Mouse (Mus musculus) inflammation-experienced regulatory T-cells, adult 6 months (primary cell): ENCODE data around the gene 4933405L10Rik. TPM values are rescaled to one million over a fixed set of nuclear protein-coding genes. Genes with fewer than 3 reads are reported as not detected.

Source experiments
- ATAC-seq: one replicate; pipeline ENCODE4 v1.8.0; 2017
- polyA plus RNA-seq, 3 experiments: library from polyadenylated mRNA; unstranded; fragments of 100-300 nt; shearing (Covaris generic); gene quantifications; one replicate each; pipeline ENCODE4 v1.2.1; 2017

The 4933405L10Rik gene
- not detected for polyA plus RNA-seq

GRCm38 (mm10) chr8:105707498-105708403 is at the start of gene 4933405L10Rik, which contains the start of gene Enkd1:
4933405L10Rik (plus strand) TSS chr8:105707655.
Enkd1 (minus strand) TSS chr8:105708210.
- peak; percentile 99 for ATAC-seq

DNA sequence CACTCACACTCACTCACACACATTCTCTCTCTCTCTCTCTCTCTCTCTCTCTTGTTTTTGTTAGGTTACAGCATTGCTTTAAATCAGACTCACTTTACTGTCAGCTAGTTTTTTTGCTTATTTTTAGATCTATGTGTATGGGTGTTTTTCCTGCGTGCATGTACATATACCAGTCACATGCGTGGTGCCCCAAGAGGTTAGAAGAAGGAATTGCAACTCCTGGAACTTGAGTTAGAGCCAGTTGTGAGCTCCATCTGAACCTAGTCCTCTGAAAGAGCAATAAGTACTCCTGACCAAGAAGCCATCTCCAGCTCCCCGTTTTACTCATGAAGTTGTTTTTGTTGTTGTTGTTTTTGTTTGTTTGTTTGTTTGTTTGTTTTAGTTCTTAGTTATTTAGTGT is 46.3 kb upstream of the 4933405L10Rik start:
- peak; percentile 74 for ATAC-seq

DNA sequence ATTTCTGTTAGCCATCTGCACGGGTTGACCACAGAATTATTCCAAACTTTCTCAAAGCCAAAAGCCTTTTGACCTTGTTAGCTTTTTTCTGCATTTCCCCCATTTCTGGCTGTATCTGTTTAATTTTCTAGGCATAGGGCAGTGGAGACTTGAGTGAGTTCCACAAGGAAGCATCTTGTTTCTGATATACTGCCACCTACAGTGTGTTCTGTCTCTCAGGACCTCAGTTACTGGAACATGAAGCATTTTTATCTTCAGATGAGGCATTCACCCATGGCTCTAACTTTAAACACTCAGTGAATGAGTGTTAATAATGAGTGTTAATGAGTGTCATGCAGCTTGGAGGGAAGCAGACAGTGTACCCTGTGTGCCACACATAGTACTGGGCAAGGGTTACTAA is 29.6 kb upstream of the 4933405L10Rik start:
- ATAC-seq = no peak

- no peak for ATAC-seq
These were observed 22.1 kb upstream of the 4933405L10Rik start for GRCm38 (mm10) chr8:105685325-105685724.

DNA sequence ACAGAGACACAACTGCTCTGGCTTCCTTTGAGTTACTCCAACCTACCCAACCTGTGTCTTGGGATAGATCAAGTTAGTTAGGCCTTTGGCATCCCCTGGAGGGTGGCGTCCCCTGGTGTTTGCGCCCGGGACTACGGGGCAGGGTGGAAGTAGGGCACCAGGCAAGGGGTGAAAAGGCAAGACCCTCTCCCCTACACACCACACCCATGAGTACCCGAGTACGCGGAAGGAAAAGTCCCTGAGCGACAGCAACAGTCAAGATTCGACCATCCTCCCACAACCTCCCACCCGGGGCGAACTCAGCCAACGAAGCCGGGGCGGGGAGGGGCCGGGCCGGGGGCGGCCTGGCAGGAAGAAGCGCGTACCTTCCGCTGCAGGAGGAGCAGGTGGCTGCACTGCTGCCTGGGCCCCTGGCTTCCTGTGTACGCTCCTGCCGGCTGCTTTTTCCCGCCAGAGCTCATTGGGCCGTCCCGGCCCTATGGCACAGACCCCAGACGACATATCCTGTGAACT is 21.6 kb upstream of the 4933405L10Rik start, which contains the start of gene Carmil2:
TSS of gene Carmil2 (plus strand) at position 479 of the 513 bp plus-strand sequence.
- ATAC-seq = peak; percentile 88

- peak; percentile 12 for ATAC-seq
These were observed 20.9 kb upstream of the 4933405L10Rik start for GRCm38 (mm10) chr8:105686551-105686950.

DNA sequence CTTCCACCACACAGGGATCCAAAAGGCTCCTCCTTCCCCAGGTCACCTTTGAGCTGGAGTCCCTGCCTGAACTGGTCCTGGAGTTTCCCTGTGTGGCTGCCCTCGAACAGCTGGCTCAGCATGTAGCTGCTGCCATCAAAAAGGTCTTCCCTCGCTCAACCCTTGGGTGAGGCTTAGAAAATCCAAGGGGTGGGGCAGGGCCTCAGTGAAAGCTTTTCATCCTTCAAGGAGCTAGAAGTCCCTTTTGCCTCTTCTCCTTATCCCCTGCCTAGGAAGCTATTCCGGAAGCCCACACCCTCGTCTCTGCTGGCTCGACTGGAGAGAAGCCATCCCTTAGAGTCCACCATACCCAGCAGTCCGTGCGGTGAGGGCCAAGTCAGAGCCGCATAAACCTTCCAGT is 19.9 kb upstream of the 4933405L10Rik start:
- ATAC-seq = no peak

- ATAC-seq = no peak
These were observed 19.2 kb upstream of the 4933405L10Rik start for GRCm38 (mm10) chr8:105688242-105688752.

DNA sequence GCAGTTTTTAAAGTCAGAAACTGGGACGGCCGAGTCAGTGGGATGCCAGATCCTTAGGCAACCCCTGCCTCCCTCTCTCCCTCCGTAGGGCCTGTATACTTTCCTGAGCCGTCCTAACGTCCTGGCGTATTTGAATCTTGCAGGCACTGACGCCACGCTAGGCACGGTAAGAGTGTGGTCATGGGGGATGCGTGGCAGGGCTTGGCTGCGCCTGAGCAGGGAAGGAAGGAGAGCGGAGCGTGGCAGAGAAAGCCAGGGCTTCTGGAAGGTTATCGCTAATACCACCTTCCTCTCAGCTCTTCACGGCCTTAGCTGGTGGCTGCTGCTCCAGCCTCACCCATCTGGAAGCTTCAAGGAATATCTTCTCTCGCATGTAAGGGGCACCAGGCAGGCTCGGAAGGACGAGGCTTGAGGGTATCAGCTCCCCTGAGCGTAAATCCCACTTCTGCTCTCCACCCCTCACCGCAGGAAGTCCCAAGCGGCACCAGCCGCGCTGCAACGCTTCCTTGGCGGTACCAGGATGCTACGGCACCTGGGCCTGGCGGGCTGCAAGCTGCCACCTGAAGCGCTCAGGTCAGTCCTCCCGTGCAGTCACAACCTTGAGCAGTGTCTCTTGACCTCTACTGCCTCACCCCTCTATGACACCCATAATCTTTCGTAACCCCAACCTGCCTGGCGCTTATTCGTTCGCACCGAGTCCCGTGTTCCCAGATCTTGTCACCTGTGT is 18.0 kb upstream of the 4933405L10Rik start:
- no peak for ATAC-seq

DNA sequence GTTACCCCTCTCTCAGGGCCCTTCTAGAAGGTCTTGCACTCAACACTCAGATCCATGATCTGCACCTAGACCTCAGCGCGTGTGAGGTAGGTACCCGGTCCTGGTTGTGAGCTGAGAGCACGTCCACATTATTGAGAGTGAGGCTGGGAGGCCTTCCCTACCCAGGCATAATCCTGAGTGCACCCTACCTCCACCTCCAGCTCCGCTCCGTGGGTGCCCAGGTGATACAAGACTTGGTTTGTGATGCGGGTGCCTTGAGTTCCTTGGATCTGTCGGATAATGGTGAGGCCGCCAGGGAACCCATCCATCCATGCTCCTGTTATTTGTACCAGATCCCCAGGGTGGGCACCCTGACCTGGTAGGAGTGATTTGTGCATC is 17.5 kb upstream of the 4933405L10Rik start:
- ATAC-seq = no peak

DNA sequence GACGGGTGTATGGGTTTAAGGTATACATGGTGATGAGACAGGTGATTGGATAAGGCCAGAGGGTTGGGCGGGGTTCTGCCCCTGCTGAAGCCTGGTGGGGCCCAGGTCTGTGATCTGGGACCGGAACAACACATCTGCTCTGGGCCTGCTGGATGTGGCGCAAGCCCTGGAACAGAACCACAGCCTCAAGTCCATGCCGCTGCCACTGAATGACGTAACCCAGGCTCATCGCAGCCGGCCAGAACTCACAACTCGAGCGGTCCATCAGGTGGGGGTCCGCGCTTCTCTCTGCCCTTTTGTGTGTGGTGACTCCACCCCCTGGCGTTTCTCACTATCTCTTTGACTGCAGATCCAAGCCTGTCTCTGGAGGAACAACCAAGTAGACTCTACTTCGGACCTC is 16.5 kb upstream of the 4933405L10Rik start:
- no peak for ATAC-seq

DNA sequence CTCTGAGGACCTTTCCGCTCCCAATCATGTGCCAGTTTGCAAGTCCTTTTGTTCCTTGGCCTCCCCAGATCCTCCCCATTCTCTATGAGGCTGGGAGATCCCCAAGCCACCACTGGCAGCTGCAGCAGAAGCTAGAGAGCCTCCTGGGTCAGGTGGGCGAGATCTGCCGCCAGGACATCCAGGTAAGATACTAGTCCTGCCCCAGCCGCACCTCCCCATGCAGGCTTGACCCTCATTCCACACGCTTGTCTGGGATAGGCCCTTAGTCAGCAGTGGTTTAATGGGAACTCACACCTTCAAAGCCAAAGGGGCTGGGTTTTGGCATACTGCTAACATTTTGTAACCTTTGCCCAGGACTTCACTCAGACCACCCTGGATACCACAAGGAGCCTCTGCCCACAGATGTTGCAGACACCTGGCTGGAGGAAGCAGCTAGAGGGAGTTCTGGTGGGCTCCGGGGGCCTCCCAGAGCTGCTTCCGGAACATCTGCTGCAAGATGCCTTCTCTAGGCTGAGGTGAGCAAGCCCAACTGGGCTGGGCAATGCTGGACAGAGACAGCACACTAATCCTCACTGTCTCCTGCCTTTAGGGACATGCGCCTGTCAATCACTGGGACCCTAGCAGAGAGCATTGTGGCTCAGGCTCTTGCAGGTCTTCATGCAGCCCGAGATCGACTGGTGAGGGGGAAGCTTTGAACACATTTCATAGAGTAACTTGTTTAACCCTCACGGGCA is 14.8 kb upstream of the 4933405L10Rik start:
- no peak for ATAC-seq

GRCm38 (mm10) chr8:105693648-105694047 is 13.8 kb upstream of the 4933405L10Rik start:
- ATAC-seq = no peak

- no peak for ATAC-seq
These were observed 13.2 kb upstream of the 4933405L10Rik start for GRCm38 (mm10) chr8:105694051-105694799.

DNA sequence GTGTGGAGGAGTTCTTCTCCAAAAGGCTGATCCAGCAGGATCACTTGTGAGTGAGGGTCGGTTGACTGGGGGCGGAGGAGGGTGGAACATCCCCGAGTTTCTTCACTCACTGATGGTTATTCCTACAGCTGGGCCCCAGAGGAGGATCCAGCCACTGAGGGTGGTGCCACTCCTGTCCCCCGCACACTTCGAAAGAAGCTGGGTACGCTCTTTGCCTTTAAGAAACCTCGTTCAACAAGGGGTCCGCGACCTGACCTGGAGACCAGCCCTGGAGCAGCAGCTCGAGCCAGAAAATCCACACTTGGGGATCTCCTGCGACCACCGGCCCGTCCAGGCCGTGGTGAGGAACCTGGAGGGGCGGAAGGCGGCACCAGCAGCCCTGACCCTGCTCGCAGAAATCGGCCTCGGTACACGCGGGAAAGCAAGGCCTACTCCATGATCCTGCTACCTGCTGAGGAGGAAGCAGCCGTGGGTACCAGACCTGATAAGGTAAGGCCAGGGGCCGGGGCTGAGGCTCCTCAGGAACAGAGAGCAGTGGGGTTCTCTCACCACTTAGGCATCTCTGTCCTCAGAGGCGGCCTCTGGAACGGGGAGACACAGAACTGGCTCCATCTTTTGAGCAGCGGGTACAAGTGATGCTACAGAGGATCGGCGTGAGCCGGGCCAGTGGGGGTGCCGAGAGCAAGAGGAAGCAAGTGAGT is 12.2 kb upstream of the 4933405L10Rik start:
- ATAC-seq = no peak

DNA sequence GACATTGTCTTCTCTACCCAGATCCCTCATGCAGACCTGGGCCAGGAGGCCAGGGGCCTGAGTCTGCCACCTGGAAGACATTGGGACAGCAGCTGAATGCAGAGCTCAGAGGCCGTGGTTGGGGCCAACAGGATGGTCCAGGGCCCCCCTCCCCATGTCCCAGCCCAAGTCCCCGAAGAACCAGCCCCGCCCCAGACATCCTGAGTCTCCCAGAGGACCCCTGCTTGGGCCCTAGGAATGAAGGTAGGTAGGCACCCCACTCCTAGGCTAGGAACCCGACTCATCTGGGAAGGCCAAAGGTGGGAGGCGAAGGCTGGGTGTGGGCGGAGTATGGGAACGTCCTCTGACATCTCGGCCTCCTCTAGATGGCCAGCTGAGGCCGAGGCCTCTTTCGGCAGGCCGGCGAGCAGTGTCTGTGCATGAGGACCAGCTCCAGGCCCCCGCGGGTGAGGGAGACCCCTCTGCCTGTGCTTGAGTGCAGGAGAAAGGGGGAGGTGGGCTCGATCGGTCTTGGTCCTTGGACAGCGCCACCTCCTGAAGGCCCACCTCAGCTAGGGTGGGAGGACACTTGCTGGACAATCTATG is 10.2 kb upstream of the 4933405L10Rik start:
- no peak for ATAC-seq

DNA sequence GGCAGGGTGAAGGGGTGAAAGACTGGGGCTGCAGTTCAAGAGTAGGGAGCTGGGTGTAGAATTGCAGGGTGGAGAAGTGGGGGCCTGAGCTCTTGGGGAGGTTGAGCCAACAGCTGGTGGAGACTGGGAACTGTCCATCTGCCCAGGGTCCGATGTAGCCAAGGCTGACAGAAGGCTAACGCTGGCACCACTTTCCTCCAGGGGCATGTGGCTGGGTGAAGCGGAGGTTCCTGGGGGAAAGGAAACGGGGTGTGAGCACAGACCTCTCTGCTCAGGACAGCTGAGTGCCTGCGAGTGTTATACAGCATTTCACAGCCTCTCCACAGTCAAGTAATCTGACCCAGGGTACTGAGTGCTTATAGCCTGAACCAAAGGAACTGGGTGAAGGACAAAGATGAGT is 8.7 kb upstream of the 4933405L10Rik start:
- ATAC-seq = no peak

DNA sequence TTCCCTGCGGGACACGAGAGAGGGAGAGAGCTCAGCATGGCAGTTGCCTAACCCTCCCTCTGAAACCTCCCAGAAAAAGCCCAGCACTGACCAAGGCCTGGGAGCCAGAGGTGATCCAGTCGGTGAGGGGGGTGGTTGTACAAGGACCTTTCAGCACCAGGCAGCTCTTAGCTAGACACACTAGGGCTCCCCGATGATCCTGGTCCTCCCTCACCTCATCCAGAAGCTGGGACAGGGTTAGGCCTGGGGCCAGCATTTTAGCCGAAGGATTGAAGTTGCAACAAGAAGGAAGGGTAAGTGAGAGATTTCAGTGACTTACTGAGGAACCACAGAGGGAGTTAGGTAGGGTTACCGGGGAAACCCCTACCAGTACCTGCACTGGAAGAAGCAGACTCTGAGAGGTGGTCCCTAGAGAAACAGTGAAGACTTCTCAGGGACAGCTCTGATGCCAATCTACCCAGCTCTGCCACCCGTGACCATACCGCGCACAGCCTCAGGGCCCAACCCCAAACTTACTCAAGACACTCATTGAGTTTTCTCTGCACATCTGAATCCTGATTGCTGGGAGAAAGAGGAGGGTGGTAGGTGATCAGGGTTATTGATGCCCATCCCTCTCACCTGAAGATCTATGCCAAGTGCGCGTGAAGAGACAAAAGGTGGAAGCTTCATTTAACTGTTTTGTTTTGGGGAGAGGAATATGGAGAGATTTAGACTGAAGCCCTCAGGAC is 7.8 kb upstream of the 4933405L10Rik start:
- ATAC-seq = no peak

DNA sequence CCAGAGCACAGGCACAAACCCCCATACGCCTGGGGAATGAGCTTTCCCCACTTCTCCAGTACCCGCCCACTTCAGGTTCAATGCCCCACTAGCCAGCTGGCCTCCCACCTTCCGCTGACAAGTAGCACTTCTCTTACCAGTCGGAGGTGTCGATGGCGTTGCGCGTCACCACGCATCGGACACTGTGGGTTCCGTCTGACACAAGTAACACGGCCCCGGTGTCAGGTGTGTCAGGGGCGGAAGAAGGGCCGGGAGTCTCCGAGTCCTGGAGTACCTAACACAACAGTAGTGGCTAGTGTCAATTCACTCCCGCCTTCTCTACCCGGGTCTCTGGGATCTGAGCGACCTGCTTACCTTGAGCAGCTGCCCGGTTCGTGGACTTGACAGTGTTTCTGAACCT is 6.9 kb upstream of the 4933405L10Rik start:
- peak; percentile 43 for ATAC-seq
